ENCODE assay signal across 8 mouse cellular contexts in the genomic region with DNA sequence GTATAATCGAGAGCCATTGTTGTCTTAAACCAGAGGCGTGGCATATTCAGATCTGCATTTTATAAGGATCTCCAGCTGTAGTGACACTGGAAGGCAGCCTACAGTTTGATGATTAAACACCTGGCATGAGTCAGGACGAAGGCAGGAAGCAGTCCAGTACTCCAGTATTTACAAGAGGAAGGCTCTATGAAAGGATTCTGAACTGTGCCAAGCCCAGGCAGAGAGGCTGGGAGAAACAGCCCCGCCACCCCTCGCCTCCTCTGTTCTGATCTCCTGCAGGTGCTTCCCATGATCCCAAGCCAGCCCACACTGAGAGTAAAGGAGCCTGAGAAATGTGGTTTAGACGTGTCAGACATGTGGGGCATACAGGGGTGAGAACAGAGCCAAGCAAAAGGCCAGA. TPM values are rescaled to one million over a fixed set of nuclear protein-coding genes. Genes with fewer than 3 reads are reported as not detected.
A peak's percentile ranks its signal among the peaks of the same experiment; 100 is the strongest.
DNase-seq lines count a peak whose midpoint lies in the region; ATAC-seq and TF ChIP-seq lines count a peak whose summit lies in the region.

No protein-coding gene starts in this region.

- WGBS in limb, embryonic 15.5 days, result 22% methylated on average over 6 of the region's 6 CpGs
- 61% methylated on average over 6 of the region's 6 CpGs for WGBS in neural tube, embryonic 15.5 days

- in situ Hi-C loops in Patski (cut with MboI; ENCODE audit: low pct_unique_long_range_greater_than_20kb), result no loop called here

- H3K4me1 ChIP-seq in limb, embryonic 15.5 days, result peaks cover 28% of the 10 kb centered on the region
- peaks cover 10% of the 10 kb centered on the region for H3K4me1 ChIP-seq in neural tube, embryonic 15.5 days

- DNase-seq in 3134 (ENCODE audit: extremely low read depth, insufficient read length, low spot score) (peak; percentile 55), Patski (ENCODE audit: low read depth, low spot score) (peak; percentile 42), MN1 (ENCODE audit: low spot score) (no peak)
- DNase-seq in heart, postnatal 14 days, result peak; percentile 33 to 44
- DNase-seq in thymus, adult 18-20 months, result no peak

- no peaks in the 10 kb centered on the region for H3K36me3 ChIP-seq in limb, embryonic 15.5 days
- no peaks in the 10 kb centered on the region for H3K36me3 ChIP-seq in neural tube, embryonic 15.5 days

- no peaks in the 10 kb centered on the region for H3K9me3 ChIP-seq in limb, embryonic 15.5 days
- no peaks in the 10 kb centered on the region for H3K9me3 ChIP-seq in neural tube, embryonic 15.5 days (replicated peaks)

- H3K4me2 ChIP-seq in limb, embryonic 15.5 days, result no peak overlapping the region
- no peak overlapping the region for H3K4me2 ChIP-seq in neural tube, embryonic 15.5 days

- H3K4me3 ChIP-seq in limb, embryonic 15.5 days, result no peak overlapping the region
- no peak overlapping the region for H3K4me3 ChIP-seq in neural tube, embryonic 15.5 days (replicated peaks)

- no peaks in the 10 kb centered on the region for H3K27me3 ChIP-seq in Patski
- no peaks in the 10 kb centered on the region for H3K27me3 ChIP-seq in limb, embryonic 15.5 days
- no peaks in the 10 kb centered on the region for H3K27me3 ChIP-seq in neural tube, embryonic 15.5 days (replicated peaks)

- no peak for ATAC-seq in Patski
- ATAC-seq in limb, embryonic 15.5 days (ENCODE audit: insufficient number of reproducible peaks, low FRiP score, low TSS enrichment, low read depth), result peak; percentile 67
- no peak for ATAC-seq in granulocyte monocyte progenitor cell, adult 5-6 weeks (replicated peaks; ENCODE audit: poor library complexity, severe bottlenecking)
- no peak for ATAC-seq in neural tube, embryonic 15.5 days (ENCODE audit: low FRiP score)

- CTCF ChIA-PET in Patski (lab: Charles Lee), result interaction anchor here (1.0 to 7.2 kb wide), 3 partner anchors 11 to 32 kb away, joined by 3 to 85 read pairs (median 6); no protein-coding TSS in a partner anchor

- peak overlapping the region; percentile 67 for H3K27ac ChIP-seq in limb, embryonic 15.5 days
- no peak overlapping the region for H3K27ac ChIP-seq in neural tube, embryonic 15.5 days (replicated peaks)

- TF ChIP-seq CTCF in Patski (IDR thresholded peaks at IDR 0.05), result no peak

- intact Hi-C loops in heart, postnatal 14 days (cut with DNase I), result no loop called here

- H3K9ac ChIP-seq in limb, embryonic 15.5 days, result no peak overlapping the region
- no peak overlapping the region for H3K9ac ChIP-seq in neural tube, embryonic 15.5 days (replicated peaks)

- POLR2A ChIA-PET in Patski (lab: Charles Lee), result interaction anchor here (1.1 kb wide), 1 partner anchor 56 kb away, joined by 3 read pairs; no protein-coding TSS in a partner anchor

RNA-seq across cellular contexts. Expression of a gene that starts 3.4 kb away (rescaled TPM):
- 30.5 TPM for polyA plus RNA-seq in Patski (2021)
- total RNA-seq in heart, postnatal 14 days (2021), result 10 to 100 TPM; 17.2 to 18.1 TPM
- polyA plus RNA-seq in limb, embryonic 15.5 days (2015; fragmentation: Nextera tagmentation; extraction: Ambion mirVana), result 12.1 and 12.3 TPM in 2 replicates
- total RNA-seq in granulocyte monocyte progenitor cell, adult 5-6 weeks (2014; fragmentation: Nextera tagmentation), result 28.8 and 29.1 TPM in 2 replicates
- total RNA-seq in granulocyte monocyte progenitor cell, adult 5-6 weeks (2017), result 32.2 and 33.7 TPM in 2 replicates
- 14.8 and 22.2 TPM in 2 replicates for polyA plus RNA-seq in neural tube, embryonic 15.5 days (2015; fragmentation: Nextera tagmentation; extraction: Ambion mirVana)

RNA-seq across cellular contexts. Expression of a gene that starts 49.5 kb away (rescaled TPM):
- polyA plus RNA-seq in Patski (2021), result not detected
- total RNA-seq in heart, postnatal 14 days (2021), result not detected
- polyA plus RNA-seq in limb, embryonic 15.5 days (2015; fragmentation: Nextera tagmentation; extraction: Ambion mirVana), result not detected in 2 replicates
- not detected in 2 replicates for total RNA-seq in granulocyte monocyte progenitor cell, adult 5-6 weeks (2014; fragmentation: Nextera tagmentation)
- total RNA-seq in granulocyte monocyte progenitor cell, adult 5-6 weeks (2017), result not detected in 2 replicates
- not detected in 2 replicates for polyA plus RNA-seq in neural tube, embryonic 15.5 days (2015; fragmentation: Nextera tagmentation; extraction: Ambion mirVana)

Comparison
In these comparisons a context has a peak if more than half of its experiments do, and no peak if none do; other contexts are left out.
1. DNase-seq: peak in 3134 (single experiment), Patski (single experiment) and heart, postnatal 14 days (2 of 2); none in MN1 (single experiment) and thymus, adult 18-20 months (0 of 2).